Mouse (Mus musculus): ENCODE measurements around the gene Gria1. TPM values are rescaled to one million over a fixed set of nuclear protein-coding genes. Genes with fewer than 3 reads are reported as not detected.

The Gria1 gene
- polyA plus RNA-seq, 1 experiment from 2014 or later, result 2.6 TPM

- ATAC-seq (ENCODE audit: insufficient number of reproducible peaks, insufficient read depth, low FRiP score, low TSS enrichment), result no peak
- H3K4me2 ChIP-seq (replicated peaks), result no peak overlapping the region
- no peak overlapping the region for H3K4me3 ChIP-seq
- no peak overlapping the region for H3K27ac ChIP-seq
- 96% methylated on average over 1 of the region's 1 CpGs for WGBS
- H3K9ac ChIP-seq, result no peak overlapping the region
- no peaks in the 10 kb centered on the region for H3K4me1 ChIP-seq
- H3K36me3 ChIP-seq, result no peaks in the 10 kb centered on the region
- H3K27me3 ChIP-seq, result no peaks in the 10 kb centered on the region
- H3K9me3 ChIP-seq, result no peaks in the 10 kb centered on the region
Measured at GRCm38 (mm10) chr11:57306892-57307291, 295.7 kb downstream of the Gria1 start.

- no peaks in the 10 kb centered on the region for H3K27me3 ChIP-seq
- H3K4me2 ChIP-seq (replicated peaks), result no peak overlapping the region
- no peak overlapping the region for H3K9ac ChIP-seq
- no peaks in the 10 kb centered on the region for H3K9me3 ChIP-seq
- no peak overlapping the region for H3K4me3 ChIP-seq
- no peak for ATAC-seq (ENCODE audit: insufficient number of reproducible peaks, insufficient read depth, low FRiP score, low TSS enrichment)
- WGBS, result 65% methylated on average over 3 of the region's 3 CpGs
- H3K27ac ChIP-seq, result no peak overlapping the region
- H3K4me1 ChIP-seq, result no peaks in the 10 kb centered on the region
- H3K36me3 ChIP-seq, result no peaks in the 10 kb centered on the region
Measured at GRCm38 (mm10) chr11:57317063-57317462, 305.9 kb downstream of the Gria1 start.

- no peaks in the 10 kb centered on the region for H3K27me3 ChIP-seq
- no peaks in the 10 kb centered on the region for H3K36me3 ChIP-seq
- no peaks in the 10 kb centered on the region for H3K9me3 ChIP-seq
- no peak overlapping the region for H3K4me3 ChIP-seq
- no peak overlapping the region for H3K27ac ChIP-seq
- no peak for ATAC-seq (ENCODE audit: insufficient number of reproducible peaks, insufficient read depth, low FRiP score, low TSS enrichment)
- no peaks in the 10 kb centered on the region for H3K4me1 ChIP-seq
- 81% methylated on average over 13 of the region's 13 CpGs for WGBS
- H3K4me2 ChIP-seq (replicated peaks), result no peak overlapping the region
- H3K9ac ChIP-seq, result no peak overlapping the region
Measured at GRCm38 (mm10) chr11:57317478-57317877, 306.3 kb downstream of the Gria1 start.

GRCm38 (mm10) chr11:57319374-57319773, 308.2 kb downstream of the Gria1 start:
- no peaks in the 10 kb centered on the region for H3K36me3 ChIP-seq
- H3K27ac ChIP-seq, result no peak overlapping the region
- H3K9ac ChIP-seq, result no peak overlapping the region
- no peaks in the 10 kb centered on the region for H3K9me3 ChIP-seq
- H3K4me2 ChIP-seq (replicated peaks), result no peak overlapping the region
- no peak overlapping the region for H3K4me3 ChIP-seq
- H3K4me1 ChIP-seq, result no peaks in the 10 kb centered on the region
- H3K27me3 ChIP-seq, result no peaks in the 10 kb centered on the region
- ATAC-seq (ENCODE audit: insufficient number of reproducible peaks, insufficient read depth, low FRiP score, low TSS enrichment), result no peak
- 87% methylated on average over 3 of the region's 3 CpGs for WGBS

- Histone ChIP-seq H3K9ac (no peak overlapping the region), H3K4me3 (no peak overlapping the region), H3K9me3 (no peaks in the 10 kb centered on the region), H3K27ac (no peak overlapping the region), H3K27me3 (no peaks in the 10 kb centered on the region), H3K4me1 (no peaks in the 10 kb centered on the region), H3K36me3 (no peaks in the 10 kb centered on the region), H3K4me2 (replicated peaks) (no peak overlapping the region)
- ATAC-seq (ENCODE audit: insufficient number of reproducible peaks, insufficient read depth, low FRiP score, low TSS enrichment), result no peak
- WGBS, result 75% methylated on average over 4 of the region's 4 CpGs
Measured at GRCm38 (mm10) chr11:57324099-57324498, 312.9 kb downstream of the Gria1 start.
